Mouse (Mus musculus) forebrain, embryonic 13.5 days (tissue): ENCODE data around the gene Rtl6. TPM values are rescaled to one million over a fixed set of nuclear protein-coding genes. Genes with fewer than 3 reads are reported as not detected.

Experiments
- ATAC-seq: fragments of 200-750 bp; cut with Nextera tagmentation; 2 replicates; pipeline ENCODE4 v1.8.0; 2017
- H3K27ac ChIP-seq: fragments of 300-500 bp; sonication (generic); 2 replicates; pipeline ENCODE4 v1.5.1; 2015; ENCODE audit warnings: inconsistent platforms, mild to moderate bottlenecking, moderate library complexity
- H3K27me3 ChIP-seq: fragments of 300-500 bp; sonication (generic); 2 replicates; pipeline ENCODE4 v1.6.1; 2015; ENCODE audit warnings: mild to moderate bottlenecking, inconsistent platforms
- H3K36me3 ChIP-seq: fragments of 300-500 bp; sonication (generic); 2 replicates; pipeline ENCODE4 v1.6.1; 2015; ENCODE audit warnings: mild to moderate bottlenecking, inconsistent platforms; ENCODE audit not compliant: poor library complexity, severe bottlenecking
- H3K4me1 ChIP-seq: fragments of 300-500 bp; sonication (generic); 2 replicates; pipeline ENCODE4 v1.6.1; 2015; ENCODE audit warnings: inconsistent platforms
- H3K4me2 ChIP-seq: fragments of 300-500 bp; sonication (generic); 2 replicates; pipeline ENCODE4 v1.6.1; 2015; ENCODE audit warnings: inconsistent platforms, mild to moderate bottlenecking, moderate library complexity
- H3K4me3 ChIP-seq: fragments of 300-500 bp; sonication (generic); 2 replicates; pipeline ENCODE4 v1.5.1; 2015; ENCODE audit warnings: mild to moderate bottlenecking, inconsistent platforms
- H3K9ac ChIP-seq: fragments of 300-500 bp; sonication (generic); 2 replicates; pipeline ENCODE4 v1.6.1; 2015; ENCODE audit warnings: mild to moderate bottlenecking, inconsistent platforms
- H3K9me3 ChIP-seq: fragments of 300-500 bp; sonication (generic); replicated peaks from 2 replicates; pipeline ENCODE4 v1.6.1; 2016; ENCODE audit warnings: inconsistent platforms
- WGBS: fragments of 180-500 bp; shearing (Covaris S2); methylation state at CpG from one replicate; pipeline ENCODE4 v1.1.7; 2015; 5-methylcytosine and 5-hydroxymethylcytosine counted together
- polyA plus RNA-seq: library from polyadenylated mRNA; unstranded; fragments of >200 nt; fragmentation: Nextera tagmentation; extraction: Ambion mirVana; gene quantifications from 2 replicates; pipeline ENCODE4 v1.2.1, GENCODE M21; 2015

Gene Rtl6
- polyA plus RNA-seq, 1 experiment from 2014 or later, result 43.5 TPM

GRCm38 (mm10) chr15:84535953-84536352 lies 21.7 kb downstream of the Rtl6 start:
- Histone ChIP-seq H3K4me2 (no peak overlapping the region), H3K9ac (no peak overlapping the region), H3K9me3 (peaks cover 22% of the 10 kb centered on the region), H3K4me1 (peaks cover 20% of the 10 kb centered on the region), H3K36me3 (no peaks in the 10 kb centered on the region), H3K4me3 (no peak overlapping the region), H3K27ac (no peak overlapping the region), H3K27me3 (0 out of 2 replicates have a peak, but pooled peaks cover 2% of the 10 kb centered on the region)
- 89% methylated on average over 2 of the region's 2 CpGs for WGBS
- ATAC-seq, result no peak

DNA sequence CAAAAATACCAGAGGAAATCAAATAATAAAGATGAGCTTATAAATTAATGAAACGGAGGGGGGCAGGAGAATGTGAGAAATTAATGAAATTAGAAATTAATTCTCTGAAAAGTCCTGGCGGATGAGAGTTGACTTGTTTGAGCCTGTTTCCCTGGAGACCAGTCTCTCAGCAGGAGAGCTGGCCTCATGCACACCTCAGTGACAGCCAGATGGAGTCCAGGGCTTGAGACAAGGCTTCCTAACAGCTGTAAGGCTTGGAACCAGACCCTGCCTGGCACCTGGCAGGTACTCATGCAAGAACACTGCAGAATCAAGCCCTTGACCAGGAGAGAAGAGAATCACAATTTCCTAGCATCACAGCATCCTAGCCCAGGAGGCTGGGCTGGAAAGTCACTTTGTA lies 25.4 kb downstream of the Rtl6 start:
- H3K9me3 ChIP-seq, result peaks cover 22% of the 10 kb centered on the region
- peak overlapping the region; percentile 66 for H3K27ac ChIP-seq
- 29% methylated on average over 2 of the region's 2 CpGs for WGBS
- ATAC-seq, result peak; percentile 43; the same call in 1 of the 2 replicates
- no peak overlapping the region for H3K4me3 ChIP-seq
- H3K4me2 ChIP-seq, result peak overlapping the region; percentile 10; the same call in 1 of the 2 replicates
- H3K36me3 ChIP-seq, result no peaks in the 10 kb centered on the region
- no peak overlapping the region for H3K9ac ChIP-seq
- H3K4me1 ChIP-seq, result peaks cover 35% of the 10 kb centered on the region
- peaks cover 8% of the 10 kb centered on the region; the same call in 1 of the 2 replicates for H3K27me3 ChIP-seq

DNA sequence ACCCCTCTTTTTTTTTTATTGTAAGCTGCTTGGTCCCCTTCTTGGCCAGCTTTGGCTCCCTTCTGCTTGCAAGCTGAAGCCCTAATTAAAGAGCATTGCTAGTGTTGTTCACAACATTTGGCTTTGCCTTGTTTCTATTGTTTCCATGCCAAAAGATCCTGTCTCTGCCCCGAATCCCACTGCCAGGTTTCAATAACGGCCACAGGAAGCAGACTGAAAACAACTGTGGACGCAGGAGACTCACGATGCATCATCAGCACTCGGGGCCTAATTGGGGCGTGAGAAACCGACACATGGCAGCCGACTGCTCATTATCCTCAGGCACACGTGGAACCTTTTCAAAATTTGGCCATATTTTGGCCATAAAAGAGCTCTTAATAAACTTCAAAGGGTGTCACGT lies 26.1 kb downstream of the Rtl6 start:
- ATAC-seq, result peak; percentile 86
- Histone ChIP-seq H3K9me3 (peaks cover 22% of the 10 kb centered on the region), H3K27ac (peak overlapping the region; percentile 66; the same call in 1 of the 2 replicates), H3K36me3 (no peaks in the 10 kb centered on the region), H3K27me3 (peaks cover 8% of the 10 kb centered on the region; the same call in 1 of the 2 replicates), H3K4me3 (no peak overlapping the region), H3K4me1 (peaks cover 41% of the 10 kb centered on the region), H3K9ac (no peak overlapping the region), H3K4me2 (no peak overlapping the region)
- WGBS, result 5% methylated on average over 10 of the region's 10 CpGs

GRCm38 (mm10) chr15:84526921-84527320 lies 30.7 kb downstream of the Rtl6 start:
- Histone ChIP-seq H3K36me3 (no peaks in the 10 kb centered on the region), H3K4me1 (peaks cover 40% of the 10 kb centered on the region), H3K4me3 (no peak overlapping the region), H3K27me3 (peaks cover 6% of the 10 kb centered on the region; the same call in 1 of the 2 replicates), H3K9me3 (no peaks in the 10 kb centered on the region), H3K4me2 (no peak overlapping the region), H3K27ac (no peak overlapping the region), H3K9ac (no peak overlapping the region)
- WGBS, result 59% methylated on average over 14 of the region's 14 CpGs
- ATAC-seq, result no peak

- Histone ChIP-seq H3K9me3 (no peaks in the 10 kb centered on the region), H3K4me3 (no peak overlapping the region), H3K27ac (no peak overlapping the region), H3K9ac (no peak overlapping the region), H3K4me2 (no peak overlapping the region), H3K4me1 (peaks cover 32% of the 10 kb centered on the region), H3K27me3 (peaks cover 6% of the 10 kb centered on the region; the same call in 1 of the 2 replicates), H3K36me3 (no peaks in the 10 kb centered on the region)
- 0 out of 2 replicates have a peak, but pooled peaks have one; percentile 16 for ATAC-seq
- WGBS, result 41% methylated on average over 5 of the region's 5 CpGs
These were observed 32.3 kb downstream of the Rtl6 start for GRCm38 (mm10) chr15:84525222-84525883.

DNA sequence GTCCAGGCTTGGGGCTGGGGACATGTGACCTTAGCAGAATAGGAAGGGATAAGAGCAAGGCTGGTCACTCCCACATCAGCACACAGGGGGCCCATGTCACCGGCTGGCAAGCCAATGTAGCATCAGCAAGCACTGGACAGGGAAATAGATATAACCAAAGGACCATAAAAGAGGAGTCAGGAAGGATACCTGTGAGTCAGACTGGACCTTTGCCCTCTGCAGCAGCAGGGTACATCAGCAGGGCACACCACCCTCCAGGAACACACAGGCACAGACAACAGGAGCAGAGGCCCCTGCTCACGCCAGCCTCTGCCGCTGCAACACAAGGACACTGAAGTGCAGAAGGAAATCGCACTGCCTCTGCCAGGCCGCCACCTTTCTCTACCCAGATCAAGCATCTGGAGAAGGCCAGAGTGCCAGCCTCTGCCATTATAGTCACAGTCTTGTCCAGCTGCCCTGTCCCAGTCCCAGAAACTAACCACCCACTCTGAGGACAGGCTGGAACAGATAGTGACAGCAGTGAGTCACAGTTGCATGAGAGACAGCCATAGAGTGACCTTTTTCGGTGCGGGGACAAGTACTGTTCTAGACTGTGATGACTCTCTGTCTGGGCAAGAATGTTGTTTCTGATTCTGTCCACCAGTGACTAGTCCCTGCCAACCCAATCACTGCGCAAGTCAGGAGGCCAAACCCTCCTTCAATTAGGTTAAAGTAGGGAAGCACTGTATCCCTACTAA lies 34.5 kb downstream of the Rtl6 start:
- Histone ChIP-seq H3K4me1 (peaks cover 51% of the 10 kb centered on the region), H3K4me3 (no peak overlapping the region), H3K27me3 (no peaks in the 10 kb centered on the region), H3K9me3 (no peaks in the 10 kb centered on the region), H3K4me2 (no peak overlapping the region), H3K36me3 (no peaks in the 10 kb centered on the region), H3K9ac (no peak overlapping the region), H3K27ac (no peak overlapping the region)
- no peak for ATAC-seq
- WGBS, result 86% methylated on average over 8 of the region's 8 CpGs

- ATAC-seq, result no peak
- 69% methylated on average over 4 of the region's 4 CpGs for WGBS
- Histone ChIP-seq H3K4me3 (no peak overlapping the region), H3K9ac (no peak overlapping the region), H3K9me3 (no peaks in the 10 kb centered on the region), H3K27me3 (no peaks in the 10 kb centered on the region), H3K4me2 (no peak overlapping the region), H3K36me3 (no peaks in the 10 kb centered on the region), H3K4me1 (peaks cover 37% of the 10 kb centered on the region), H3K27ac (no peak overlapping the region; the same call in 1 of the 2 replicates)
These were observed 36.1 kb downstream of the Rtl6 start for GRCm38 (mm10) chr15:84521486-84521885.

DNA sequence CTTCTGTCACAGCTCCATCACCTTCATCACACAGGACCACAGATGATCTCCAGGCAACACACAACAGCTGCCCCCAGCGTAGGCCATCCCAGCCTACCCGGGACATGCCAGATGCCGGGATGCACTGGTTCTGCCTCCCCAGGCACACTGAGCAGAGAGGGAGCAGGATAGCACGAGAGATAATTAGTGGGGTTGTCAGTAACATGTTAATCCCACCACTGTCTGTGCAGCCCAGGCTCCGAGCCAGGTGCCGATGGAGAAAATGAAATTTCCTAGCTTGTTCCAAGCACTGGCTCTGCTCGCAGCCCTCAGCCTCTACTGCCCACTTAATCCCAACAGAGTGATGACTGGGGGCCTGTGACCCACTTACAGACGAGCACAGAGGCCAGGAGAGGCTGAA lies 39.1 kb downstream of the Rtl6 start:
- peak; percentile 38; the same call in 1 of the 2 replicates for ATAC-seq
- no peaks in the 10 kb centered on the region for H3K9me3 ChIP-seq

DNA sequence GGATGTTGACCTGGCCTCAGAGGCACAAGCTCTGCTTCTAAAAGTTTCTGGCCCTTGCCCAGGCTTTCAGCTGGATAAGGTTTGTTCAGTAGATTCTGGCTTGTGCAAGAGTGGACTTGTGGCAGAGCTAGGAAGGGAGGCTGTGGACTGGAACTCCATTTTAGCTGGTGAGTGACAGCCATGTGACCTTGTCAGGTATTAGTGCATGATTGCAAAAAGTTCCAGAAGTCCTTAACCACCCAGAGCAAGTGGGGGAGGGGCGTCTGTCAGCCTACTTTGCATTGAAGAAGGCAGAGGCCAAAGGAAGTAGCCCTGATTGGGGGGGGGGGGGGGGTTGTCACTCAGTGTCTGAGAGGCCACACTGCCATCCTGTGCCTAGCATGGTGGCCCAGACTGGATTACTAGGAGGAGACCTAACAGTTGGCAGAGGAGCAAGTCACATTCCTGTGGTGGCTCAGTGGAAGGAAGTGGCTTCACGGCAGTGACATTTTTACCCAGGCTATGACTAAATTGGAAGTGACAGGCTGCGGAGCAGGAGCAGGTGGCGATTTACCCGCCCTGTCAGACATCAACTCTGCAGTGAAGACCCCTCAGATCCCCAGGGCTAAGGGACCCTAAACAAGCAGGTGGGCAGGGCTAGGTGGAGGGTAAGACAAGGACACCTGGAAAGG lies 44.9 kb downstream of the Rtl6 start:
- Histone ChIP-seq H3K27me3 (no peaks in the 10 kb centered on the region), H3K4me2 (no peak overlapping the region), H3K36me3 (no peaks in the 10 kb centered on the region), H3K9me3 (peaks cover 4% of the 10 kb centered on the region; the same call in 1 of the 2 replicates), H3K4me3 (no peak overlapping the region), H3K4me1 (peaks cover 30% of the 10 kb centered on the region), H3K27ac (no peak overlapping the region), H3K9ac (no peak overlapping the region)
- ATAC-seq, result no peak
- WGBS, result 75% methylated on average over 5 of the region's 5 CpGs

More for the DNA sequence above, 39.1 kb downstream of the Rtl6 start:
- Histone ChIP-seq H3K9ac (no peak overlapping the region), H3K4me2 (no peak overlapping the region), H3K36me3 (no peaks in the 10 kb centered on the region), H3K27ac (peak overlapping the region; percentile 68; the same call in 1 of the 2 replicates), H3K4me1 (peaks cover 30% of the 10 kb centered on the region; the same call in 1 of the 2 replicates), H3K4me3 (no peak overlapping the region), H3K27me3 (no peaks in the 10 kb centered on the region)
- 42% methylated on average over 8 of the region's 8 CpGs for WGBS

DNA sequence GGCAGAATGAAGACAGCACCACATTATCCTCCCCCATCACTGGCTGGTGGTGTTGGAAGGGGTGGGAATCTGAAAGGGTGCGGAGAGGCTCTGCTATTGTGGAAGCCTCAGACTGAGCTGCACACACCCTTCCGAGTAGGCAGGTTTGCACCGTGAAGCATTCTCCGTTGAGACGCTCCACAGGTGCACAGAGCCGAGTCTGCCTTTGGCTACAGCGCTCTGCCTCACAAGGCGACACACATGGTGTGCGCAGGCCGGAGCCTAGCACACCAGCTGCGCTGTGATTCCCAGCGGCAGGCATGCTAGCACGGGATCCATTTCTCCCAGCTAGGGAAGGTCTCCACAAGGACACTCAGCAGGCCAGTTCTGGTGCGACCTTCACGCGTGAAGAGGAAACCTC lies 47.6 kb downstream of the Rtl6 start:
- Histone ChIP-seq H3K27me3 (no peaks in the 10 kb centered on the region), H3K36me3 (no peaks in the 10 kb centered on the region), H3K4me1 (peaks cover 35% of the 10 kb centered on the region), H3K27ac (peak overlapping the region; percentile 25; the same call in 1 of the 2 replicates), H3K4me3 (no peak overlapping the region), H3K9me3 (peaks cover 4% of the 10 kb centered on the region; the same call in 1 of the 2 replicates), H3K4me2 (no peak overlapping the region), H3K9ac (no peak overlapping the region)
- peak; percentile 50; the same call in 1 of the 2 replicates for ATAC-seq
- WGBS, result 65% methylated on average over 16 of the region's 16 CpGs

DNA sequence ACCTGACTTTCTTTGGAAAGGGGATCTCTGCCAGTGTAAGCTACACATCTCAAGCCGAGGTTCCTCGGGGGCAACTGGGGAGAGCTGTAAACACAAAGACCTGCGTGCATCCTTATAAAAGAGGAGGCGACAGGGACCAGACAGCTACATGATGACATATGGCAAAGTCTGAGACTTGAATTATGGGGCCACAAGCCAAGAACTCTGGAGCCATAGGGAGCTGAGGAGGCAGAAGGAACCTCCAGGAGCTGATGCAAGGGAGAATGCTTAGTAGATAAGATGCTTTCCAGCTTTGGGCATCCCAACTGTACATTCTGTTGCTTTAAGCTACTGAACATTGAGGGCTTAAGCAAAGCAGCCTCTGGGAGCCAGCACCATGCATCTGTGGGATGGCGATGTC lies 48.5 kb downstream of the Rtl6 start:
- Histone ChIP-seq H3K27ac (peak overlapping the region; percentile 35; the same call in 1 of the 2 replicates), H3K27me3 (no peaks in the 10 kb centered on the region), H3K36me3 (no peaks in the 10 kb centered on the region), H3K4me3 (no peak overlapping the region), H3K4me2 (no peak overlapping the region), H3K4me1 (peaks cover 35% of the 10 kb centered on the region), H3K9me3 (peaks cover 4% of the 10 kb centered on the region; the same call in 1 of the 2 replicates), H3K9ac (no peak overlapping the region)
- ATAC-seq, result no peak
- 71% methylated on average over 5 of the region's 5 CpGs for WGBS

- H3K4me1 ChIP-seq, result peaks cover 35% of the 10 kb centered on the region
- WGBS, result 70% methylated on average over 10 of the region's 10 CpGs
- H3K9me3 ChIP-seq, result no peaks in the 10 kb centered on the region
- H3K36me3 ChIP-seq, result no peaks in the 10 kb centered on the region
- H3K4me3 ChIP-seq, result no peak overlapping the region
- ATAC-seq, result no peak
- H3K4me2 ChIP-seq, result no peak overlapping the region
- no peaks in the 10 kb centered on the region for H3K27me3 ChIP-seq
- H3K27ac ChIP-seq, result 0 out of 2 replicates have a peak overlapping the region, but pooled peaks have one; percentile 15
- no peak overlapping the region for H3K9ac ChIP-seq
These were observed 51.6 kb downstream of the Rtl6 start for GRCm38 (mm10) chr15:84506026-84506425.
